Mouse (Mus musculus) effector memory CD4-positive, alpha-beta T cell, adult 7 months (primary cell): ENCODE results near the gene Gm6803. TPM values are rescaled to one million over a fixed set of nuclear protein-coding genes. Genes with fewer than 3 reads are reported as not detected.

ENCODE experiments used
- polyA plus RNA-seq: library from polyadenylated mRNA; unstranded; fragments of 100-300 nt; shearing (Covaris generic); gene quantifications from one replicate; pipeline ENCODE4 v1.2.1, GENCODE M21; 2017

The Gm6803 gene
- polyA plus RNA-seq = not detected

GRCm38 (mm10) chr12:88018671-88019070 lies at the start of gene Gm6803:
TSS of gene Gm6803 (minus strand) at chr12:88018771.

DNA sequence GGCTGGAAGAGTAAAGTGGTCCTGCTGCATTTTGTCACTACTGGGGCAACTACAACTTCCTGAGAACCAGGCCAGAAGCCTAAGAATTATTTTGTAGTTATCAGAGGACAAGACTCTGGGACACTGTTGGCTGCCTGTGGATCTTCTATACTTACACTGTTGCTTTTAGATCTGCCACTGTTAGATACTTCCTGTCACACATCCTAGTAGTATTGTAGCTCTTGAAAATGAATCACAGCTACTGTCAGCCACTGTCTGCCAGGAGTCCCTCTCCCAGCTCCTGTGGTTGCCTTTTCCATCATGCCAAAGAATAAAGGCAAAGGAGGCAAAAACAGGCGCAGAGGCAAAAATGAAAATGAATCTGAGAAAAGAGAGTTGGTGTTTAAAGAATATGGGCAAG lies 8.1 kb upstream of the Gm6803 start, which contains the start of gene Gm2056:
Gene Gm2056 (plus strand): TSS at position 301 of the 400 bp plus-strand sequence.

GRCm38 (mm10) chr12:88011548-88011947 lies 7.0 kb downstream of the Gm6803 start, which contains the start of gene Gm2075:
TSS of gene Gm2075 (plus strand) at chr12:88011848.

Other genes starting within 250 kb of the Gm6803 start
- not detected for gene Gm21319, start 243.0 kb downstream of the Gm6803 start, polyA plus RNA-seq
- 1.2 TPM for gene Gm21936, start 223.3 kb downstream of the Gm6803 start, polyA plus RNA-seq
- gene BB287469, start 202.2 kb downstream of the Gm6803 start, polyA plus RNA-seq = 1.1 TPM
- 0.95 TPM for gene Gm2001, start 176.4 kb downstream of the Gm6803 start, polyA plus RNA-seq
- not detected for gene Gm2016, start 144.7 kb downstream of the Gm6803 start, polyA plus RNA-seq
- gene Gm2022, start 123.4 kb downstream of the Gm6803 start, polyA plus RNA-seq = not detected
- not detected for gene Gm2035, start 98.9 kb downstream of the Gm6803 start, polyA plus RNA-seq
- gene Gm2042, start 64.7 kb downstream of the Gm6803 start, polyA plus RNA-seq = not detected
- gene Gm2075, start 6.9 kb downstream of the Gm6803 start, polyA plus RNA-seq = not detected
- not detected for gene Gm2056, start 8.2 kb upstream of the Gm6803 start, polyA plus RNA-seq
- gene Gm16368, start 64.9 kb upstream of the Gm6803 start, polyA plus RNA-seq = not detected
- not detected for gene Gm10436, start 163.3 kb upstream of the Gm6803 start, polyA plus RNA-seq
- gene Gm8332, start 231.3 kb upstream of the Gm6803 start, polyA plus RNA-seq = not detected